Mouse (Mus musculus) limb, embryonic 11.5 days (tissue): ENCODE measurements at regions not wholly inside any gene's neighbourhood (a gene's known extent, or its start where the extent isn't known, plus 50 kb on each side); places are given as distances from the start of the nearest gene placed in this dataset.

Experiments used
- ATAC-seq: fragments of 200-750 bp; cut with Nextera tagmentation; 2 replicates; pipeline ENCODE4 v1.8.0; 2017; ENCODE audit warnings: low read depth; ENCODE audit not compliant: insufficient number of reproducible peaks, low FRiP score, low TSS enrichment
- DNase-seq: peaks from one replicate; pipeline ENCODE4 v3.0.0-alpha.2; 2015; ENCODE audit warnings: low spot score
- H3K27ac ChIP-seq: fragments of 300-500 bp; sonication (generic); replicated peaks from 2 replicates; pipeline ENCODE4 v1.5.1; 2014; ENCODE audit warnings: low read depth, mild to moderate bottlenecking, low read length
- H3K27me3 ChIP-seq: fragments of 300-500 bp; sonication (generic); 2 replicates; pipeline ENCODE4 v1.6.1; 2014; ENCODE audit warnings: mild to moderate bottlenecking, low read length, mixed read lengths; ENCODE audit not compliant: control insufficient read depth, insufficient read depth
- H3K36me3 ChIP-seq: fragments of 300-500 bp; sonication (generic); 2 replicates; pipeline ENCODE4 v1.6.1; 2014; ENCODE audit warnings: mild to moderate bottlenecking, low read length, moderate library complexity, mixed read lengths; ENCODE audit not compliant: control insufficient read depth, insufficient read depth
- H3K4me1 ChIP-seq: fragments of 300-500 bp; sonication (generic); 2 replicates; pipeline ENCODE4 v1.6.1; 2014; ENCODE audit warnings: low read length, mixed read lengths; ENCODE audit not compliant: control insufficient read depth, insufficient read depth
- H3K4me2 ChIP-seq: fragments of 300-500 bp; sonication (generic); 2 replicates; pipeline ENCODE4 v1.6.1; 2014; ENCODE audit warnings: low read depth, mild to moderate bottlenecking, moderate library complexity; ENCODE audit not compliant: severe bottlenecking
- H3K4me3 ChIP-seq: fragments of 300-500 bp; sonication (generic); 2 replicates; pipeline ENCODE4 v1.5.1; 2014; ENCODE audit warnings: low read depth, low read length
- H3K9ac ChIP-seq: fragments of 300-500 bp; sonication (generic); 2 replicates; pipeline ENCODE4 v1.6.1; 2014; ENCODE audit warnings: mild to moderate bottlenecking, low read length
- H3K9me3 ChIP-seq: fragments of 300-500 bp; sonication (generic); 2 replicates; pipeline ENCODE4 v1.6.1; 2016; ENCODE audit warnings: low read length; ENCODE audit not compliant: control insufficient read depth
- WGBS: fragments of 180-500 bp; shearing (Covaris S2); extraction: QIAGEN DNeasy Blood & Tissue Kit; methylation state at CpG from one replicate; pipeline ENCODE4 v1.1.7; 2014; 5-methylcytosine and 5-hydroxymethylcytosine counted together

GRCm38 (mm10) chr10:9119249-9119648 lies 233.4 kb upstream of the Sash1 start:
- Histone ChIP-seq H3K4me1 (no peaks in the 10 kb centered on the region), H3K27me3 (no peaks in the 10 kb centered on the region), H3K27ac (no peak overlapping the region), H3K9ac (no peak overlapping the region), H3K36me3 (no peaks in the 10 kb centered on the region), H3K9me3 (no peaks in the 10 kb centered on the region), H3K4me3 (no peak overlapping the region), H3K4me2 (no peak overlapping the region)
- no peak for ATAC-seq
- DNase-seq: no peak
- 11% methylated on average over 4 of the region's 4 CpGs for WGBS

GRCm38 (mm10) chr10:9117648-9118551 lies 232.0 kb upstream of the Sash1 start:
- Histone ChIP-seq H3K36me3 (no peaks in the 10 kb centered on the region), H3K4me2 (0 out of 2 replicates have a peak overlapping the region, but pooled peaks have one; percentile 15), H3K4me1 (no peaks in the 10 kb centered on the region), H3K9ac (no peak overlapping the region), H3K4me3 (0 out of 2 replicates have a peak overlapping the region, but pooled peaks have one; percentile 5), H3K27me3 (no peaks in the 10 kb centered on the region), H3K27ac (no peak overlapping the region), H3K9me3 (no peaks in the 10 kb centered on the region)
- DNase-seq (peak; percentile 41), ATAC-seq (no peak)
- WGBS: 45% methylated on average over 14 of the region's 14 CpGs

- H3K4me1 ChIP-seq: no peaks in the 10 kb centered on the region
- H3K4me2 ChIP-seq: no peak overlapping the region
- ATAC-seq (no peak), DNase-seq (no peak)
- H3K9me3 ChIP-seq: no peaks in the 10 kb centered on the region
- H3K9ac ChIP-seq: no peak overlapping the region
- H3K36me3 ChIP-seq: no peaks in the 10 kb centered on the region
- H3K27ac ChIP-seq: no peak overlapping the region
- H3K27me3 ChIP-seq: no peaks in the 10 kb centered on the region
- WGBS: 95% methylated on average over 7 of the region's 7 CpGs
- no peak overlapping the region for H3K4me3 ChIP-seq
Measured at GRCm38 (mm10) chr10:9117134-9117533, 231.3 kb upstream of the Sash1 start.

GRCm38 (mm10) chr10:9113706-9114105 lies 227.8 kb upstream of the Sash1 start:
- H3K27me3 ChIP-seq: no peaks in the 10 kb centered on the region
- DNase-seq (no peak), ATAC-seq (no peak)
- no peak overlapping the region for H3K4me3 ChIP-seq
- H3K36me3 ChIP-seq: no peaks in the 10 kb centered on the region
- H3K9ac ChIP-seq: no peak overlapping the region
- no peaks in the 10 kb centered on the region for H3K9me3 ChIP-seq
- H3K4me1 ChIP-seq: no peaks in the 10 kb centered on the region
- no peak overlapping the region for H3K4me2 ChIP-seq
- 84% methylated on average over 5 of the region's 5 CpGs for WGBS
- no peak overlapping the region for H3K27ac ChIP-seq

- no peaks in the 10 kb centered on the region for H3K9me3 ChIP-seq
- H3K4me2 ChIP-seq: no peak overlapping the region
- 95% methylated on average over 3 of the region's 3 CpGs for WGBS
Measured at GRCm38 (mm10) chr10:9111051-9111450, 225.2 kb upstream of the Sash1 start.

GRCm38 (mm10) chr10:9096207-9096606 lies 210.3 kb upstream of the Sash1 start:
- DNase-seq: no peak

More at GRCm38 (mm10) chr10:9111051-9111450, 225.2 kb upstream of the Sash1 start:
- ATAC-seq: no peak
- Histone ChIP-seq H3K4me1 (no peaks in the 10 kb centered on the region), H3K27me3 (no peaks in the 10 kb centered on the region), H3K9ac (no peak overlapping the region), H3K36me3 (no peaks in the 10 kb centered on the region), H3K27ac (no peak overlapping the region), H3K4me3 (no peak overlapping the region)
- no peak for DNase-seq

GRCm38 (mm10) chr10:9095163-9095562 lies 209.3 kb upstream of the Sash1 start:
- Histone ChIP-seq H3K36me3 (no peaks in the 10 kb centered on the region), H3K4me2 (no peak overlapping the region), H3K27me3 (no peaks in the 10 kb centered on the region), H3K4me1 (no peaks in the 10 kb centered on the region), H3K27ac (no peak overlapping the region), H3K4me3 (no peak overlapping the region), H3K9ac (no peak overlapping the region), H3K9me3 (no peaks in the 10 kb centered on the region)
- WGBS: 87% methylated on average over 6 of the region's 6 CpGs
- ATAC-seq: no peak
- no peak for DNase-seq

More at GRCm38 (mm10) chr10:9096207-9096606, 210.3 kb upstream of the Sash1 start:
- ATAC-seq: no peak
- Histone ChIP-seq H3K4me3 (no peak overlapping the region), H3K9ac (no peak overlapping the region), H3K27me3 (no peaks in the 10 kb centered on the region), H3K9me3 (no peaks in the 10 kb centered on the region), H3K27ac (no peak overlapping the region), H3K36me3 (no peaks in the 10 kb centered on the region), H3K4me1 (no peaks in the 10 kb centered on the region), H3K4me2 (no peak overlapping the region)
- WGBS: 89% methylated on average over 2 of the region's 2 CpGs

GRCm38 (mm10) chr10:9092237-9092885 lies 206.5 kb upstream of the Sash1 start:
- H3K4me1 ChIP-seq: no peaks in the 10 kb centered on the region

More at GRCm38 (mm10) chr10:9092237-9092885, 206.5 kb upstream of the Sash1 start:
- 82% methylated on average over 10 of the region's 10 CpGs for WGBS
- H3K27me3 ChIP-seq: no peaks in the 10 kb centered on the region
- H3K36me3 ChIP-seq: no peaks in the 10 kb centered on the region
- H3K27ac ChIP-seq: no peak overlapping the region
- H3K9me3 ChIP-seq: no peaks in the 10 kb centered on the region
- no peak overlapping the region for H3K4me2 ChIP-seq
- ATAC-seq: no peak
- H3K4me3 ChIP-seq: no peak overlapping the region
- DNase-seq: no peak
- H3K9ac ChIP-seq: no peak overlapping the region
